In the genomic region with DNA sequence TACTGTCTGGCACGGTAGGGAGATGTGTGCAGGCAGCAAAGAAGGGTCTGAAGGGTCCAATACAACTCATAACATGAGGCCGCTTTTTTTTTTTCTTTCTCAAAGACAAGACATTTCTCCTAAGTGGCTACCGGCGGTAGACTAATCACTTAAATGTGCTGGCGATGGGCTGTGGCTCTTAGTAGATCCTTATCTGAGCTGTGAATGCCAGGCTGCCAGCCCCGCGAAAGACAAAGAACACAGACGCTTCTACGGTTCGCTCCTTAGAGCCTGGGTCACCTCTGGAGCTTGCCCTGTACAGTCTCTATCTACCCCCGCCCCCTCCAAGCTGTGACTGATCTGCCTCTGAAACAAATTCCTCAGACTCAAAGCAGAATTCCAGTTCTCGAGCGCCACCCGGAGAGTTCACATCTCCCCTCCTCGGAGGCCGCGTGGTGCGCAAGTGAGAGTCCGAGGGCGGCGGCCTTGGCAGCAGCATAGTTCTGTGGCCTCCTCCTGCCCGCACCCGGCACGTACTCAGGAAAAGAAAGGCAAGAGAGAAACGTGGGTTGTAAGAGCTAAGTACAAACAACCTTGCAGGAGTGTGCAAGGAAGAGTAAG, we compare ENCODE assay signal across 8 mouse cellular contexts. TPM values are rescaled to one million over a fixed set of nuclear protein-coding genes. Genes with fewer than 3 reads are reported as not detected.
A peak's percentile ranks its signal among the peaks of the same experiment; 100 is the strongest.
DNase-seq lines count a peak whose midpoint lies in the region; ATAC-seq and TF ChIP-seq lines count a peak whose summit lies in the region.

No protein-coding gene starts in this region.

- TF ChIP-seq CTCF in gastrocnemius, adult 2 months (IDR thresholded peaks at IDR 0.05): peak; percentile 18; the same call in 1 of the 2 replicates

- H3K9me3 ChIP-seq in hindbrain, embryonic 14.5 days (ENCODE audit: control insufficient read depth, low read length): no peaks in the 10 kb centered on the region
- H3K9me3 ChIP-seq in liver, embryonic 12.5 days (replicated peaks): no peaks in the 10 kb centered on the region

- intact Hi-C loops in gastrocnemius, adult 2 months (cut with DNase I): loop anchor here (2.0 to 10.0 kb wide), 4 partner anchors 21 to 523 kb away; no protein-coding TSS in a partner anchor

- DNase-seq in CD4-positive, CD25-positive, alpha-beta regulatory T cell, adult 2 months (ENCODE audit: low read depth, low spot score): peak; percentile 43
- DNase-seq in adrenal gland, adult 8-10 months: peak; percentile 54
- peak; percentile 73 for DNase-seq in gastrocnemius, adult 2 months
- DNase-seq in hindbrain, embryonic 14.5 days (ENCODE audit: low spot score): no peak
- peak; percentile 61 for DNase-seq in neural tube, embryonic 10.5 days (ENCODE audit: extremely low spot score, low spot score)
- no peak for DNase-seq in layer of hippocampus, adult 11-12 months (ENCODE audit: low spot score)

- H3K4me2 ChIP-seq in hindbrain, embryonic 14.5 days (replicated peaks): peak overlapping the region; percentile 62
- peak overlapping the region; percentile 63 for H3K4me2 ChIP-seq in liver, embryonic 12.5 days

- H3K4me1 ChIP-seq in hindbrain, embryonic 14.5 days (replicated peaks; ENCODE audit: control insufficient read depth, insufficient read depth, low read length): peaks cover 5% of the 10 kb centered on the region; the same call in 1 of the 2 replicates
- peaks cover 21% of the 10 kb centered on the region for H3K4me1 ChIP-seq in liver, embryonic 12.5 days

- H3K4me3 ChIP-seq in gastrocnemius, adult 2 months: peak overlapping the region; percentile 78
- no peak overlapping the region for H3K4me3 ChIP-seq in hindbrain, embryonic 14.5 days (replicated peaks; ENCODE audit: low read length)
- no peak overlapping the region for H3K4me3 ChIP-seq in liver, embryonic 12.5 days

- peak overlapping the region; percentile 89 for H3K27ac ChIP-seq in gastrocnemius, adult 2 months
- no peak overlapping the region for H3K27ac ChIP-seq in hindbrain, embryonic 14.5 days
- H3K27ac ChIP-seq in liver, embryonic 12.5 days: no peak overlapping the region

- no peak overlapping the region for H3K9ac ChIP-seq in hindbrain, embryonic 14.5 days
- no peak overlapping the region for H3K9ac ChIP-seq in liver, embryonic 12.5 days

- ATAC-seq in CD4-positive, CD25-positive, alpha-beta regulatory T cell, adult 4 months: no peak
- no peak for ATAC-seq in hindbrain, embryonic 14.5 days (ENCODE audit: low FRiP score)
- ATAC-seq in liver, embryonic 12.5 days: no peak

- H3K36me3 ChIP-seq in hindbrain, embryonic 14.5 days (replicated peaks; ENCODE audit: control insufficient read depth, insufficient read depth): no peaks in the 10 kb centered on the region
- H3K36me3 ChIP-seq in liver, embryonic 12.5 days: no peaks in the 10 kb centered on the region

- H3K27me3 ChIP-seq in hindbrain, embryonic 14.5 days (ENCODE audit: control insufficient read depth, insufficient read depth, low read length): peaks cover 79% of the 10 kb centered on the region
- peaks cover 94% of the 10 kb centered on the region for H3K27me3 ChIP-seq in liver, embryonic 12.5 days (replicated peaks)

- 6% methylated on average over 24 of the region's 25 CpGs for WGBS in hindbrain, embryonic 14.5 days
- 3% methylated on average over 25 of the region's 25 CpGs for whole genome bisulfite sequencing in liver, embryonic 12.5 days (ENCODE audit: insufficient replicate concordance)

RNA-seq across cellular contexts. Expression of a gene that starts 2.7 kb away (rescaled TPM):
- 10 to 100 TPM; 24.2 to 26.1 TPM for polyA plus RNA-seq in CD4-positive, CD25-positive, alpha-beta regulatory T cell, adult 4 months (2017; shearing (Covaris generic))
- 10 to 100 TPM; 15.7 to 26.8 (median 19.2) TPM for total RNA-seq in adrenal gland, adult 8-10 months (2022)
- 10 to 100 TPM; 14.9 to 17.1 TPM for total RNA-seq in gastrocnemius, adult 2 months (2021)
- 16.1 and 17.5 TPM in 2 replicates for polyA plus RNA-seq in hindbrain, embryonic 14.5 days (2014; fragmentation: Nextera tagmentation; extraction: Ambion mirVana)
- polyA plus RNA-seq in liver, embryonic 12.5 days (2016; fragmentation: Nextera tagmentation; extraction: Ambion mirVana): 7.9 and 8.4 TPM in 2 replicates

Comparison
In these comparisons a context has a peak if more than half of its experiments do, and no peak if none do; other contexts are left out.
1. DNase-seq: peak in CD4-positive, CD25-positive, alpha-beta regulatory T cell, adult 2 months (single experiment), adrenal gland, adult 8-10 months (single experiment), gastrocnemius, adult 2 months (single experiment) and neural tube, embryonic 10.5 days (single experiment); none in hindbrain, embryonic 14.5 days (single experiment) and layer of hippocampus, adult 11-12 months (single experiment).